9 mouse cellular contexts compared by ENCODE assay signal in genomic region chr4:140070331-140070652, GRCm38 (mm10).
DNase-seq lines count a peak whose midpoint lies in the region; ATAC-seq and TF ChIP-seq lines count a peak whose summit lies in the region.
"Had no signal": no experiment of that assay in that cellular context is flagged by ENCODE, and none has a peak within 500 bp of the region (broad histone marks: within the 10 kb centered on the region; RNA-seq: fewer than 3 reads in every experiment).

No protein-coding gene starts in this region.

- WGBS in hindbrain, embryonic 16.5 days: 33% methylated on average over 10 of the region's 10 CpGs
- WGBS in embryonic facial prominence, embryonic 10.5 days: 35% methylated on average over 10 of the region's 10 CpGs

- H3K27ac ChIP-seq in testis, adult 2 months (ENCODE audit: control insufficient read depth, insufficient read depth, low read depth, low read length): peak overlapping the region; percentile 29
- H3K27ac ChIP-seq in hindbrain, embryonic 16.5 days (ENCODE audit: low read depth, low read length): 0 out of 2 replicates have a peak overlapping the region, but pooled peaks have one; percentile 33
- H3K27ac ChIP-seq in gastrocnemius, adult 2 months: no peak overlapping the region
- H3K27ac ChIP-seq in embryonic facial prominence, embryonic 10.5 days (replicated peaks): no peak overlapping the region
- H3K27ac ChIP-seq: liver, embryonic 13.5 days had no signal

- no peaks in the 10 kb centered on the region for H3K27me3 ChIP-seq in testis, adult 2 months (ENCODE audit: control insufficient read depth, insufficient read depth, low read length)
- no peaks in the 10 kb centered on the region for H3K27me3 ChIP-seq in hindbrain, embryonic 16.5 days (replicated peaks; ENCODE audit: control insufficient read depth, insufficient read depth, low read length)
- H3K27me3 ChIP-seq in embryonic facial prominence, embryonic 10.5 days (replicated peaks; ENCODE audit: low read depth, poor library complexity, severe bottlenecking): peaks cover 43% of the 10 kb centered on the region

- TF ChIP-seq POLR2A in testis, adult 2 months (IDR thresholded peaks at IDR 0.05; ENCODE audit: control insufficient read depth, low read depth, low read length): no peak

- peak; percentile 66; the same call in 1 of the 2 replicates for ATAC-seq in hindbrain, embryonic 16.5 days

- H3K9ac ChIP-seq in hindbrain, embryonic 16.5 days (ENCODE audit: low read depth, low read length): no peak overlapping the region; the same call in 1 of the 2 replicates
- H3K9ac ChIP-seq: liver, embryonic 13.5 days had no signal

- H3K9me3 ChIP-seq in hindbrain, embryonic 16.5 days (ENCODE audit: control insufficient read depth, low read length): no peaks in the 10 kb centered on the region
- H3K9me3 ChIP-seq in embryonic facial prominence, embryonic 10.5 days: peaks cover 7% of the 10 kb centered on the region

- H3K36me3 ChIP-seq in testis, adult 2 months (ENCODE audit: control insufficient read depth, insufficient read depth, low read length): no peaks in the 10 kb centered on the region
- H3K36me3 ChIP-seq in hindbrain, embryonic 16.5 days (ENCODE audit: control insufficient read depth, insufficient read depth, low read length): no peaks in the 10 kb centered on the region
- H3K36me3 ChIP-seq in embryonic facial prominence, embryonic 10.5 days (replicated peaks): no peaks in the 10 kb centered on the region
- H3K36me3 ChIP-seq: liver, embryonic 13.5 days had no signal

- H3K4me1 ChIP-seq in testis, adult 2 months (ENCODE audit: control insufficient read depth, insufficient read depth, low read length): peaks cover 14% of the 10 kb centered on the region
- peaks cover 20% of the 10 kb centered on the region for H3K4me1 ChIP-seq in hindbrain, embryonic 16.5 days (ENCODE audit: control insufficient read depth, insufficient read depth, low read depth, low read length)
- peaks cover 29% of the 10 kb centered on the region for H3K4me1 ChIP-seq in embryonic facial prominence, embryonic 10.5 days

- no peak overlapping the region for H3K4me2 ChIP-seq in hindbrain, embryonic 16.5 days (ENCODE audit: low read length)
- H3K4me2 ChIP-seq: liver, embryonic 13.5 days had no signal

- intact Hi-C loops in gastrocnemius, postnatal 14 days (cut with DNase I; ENCODE audit: low total_unique reads): no loop called here
- intact Hi-C loops in gastrocnemius, adult 2 months (cut with DNase I): no loop called here

- TF ChIP-seq CTCF in testis, adult 2 months (IDR thresholded peaks at IDR 0.05; ENCODE audit: control insufficient read depth, insufficient read depth, insufficient replicate concordance, low read depth, low read length): no peak
- no peak for TF ChIP-seq CTCF in gastrocnemius, adult 2 months (IDR thresholded peaks at IDR 0.05)

- no peak overlapping the region for H3K4me3 ChIP-seq in testis, adult 2 months (ENCODE audit: control insufficient read depth, low read depth, low read length)
- no peak overlapping the region for H3K4me3 ChIP-seq in hindbrain, embryonic 16.5 days (ENCODE audit: low read length)
- no peak overlapping the region for H3K4me3 ChIP-seq in gastrocnemius, adult 2 months
- H3K4me3 ChIP-seq in embryonic facial prominence, embryonic 10.5 days: no peak overlapping the region
- H3K4me3 ChIP-seq: liver, embryonic 13.5 days had no signal

- no peak for DNase-seq in testis, postnatal 10 days (ENCODE audit: low spot score)
- peak; percentile 32 for DNase-seq in lung, postnatal 14 days
- no peak for DNase-seq in gastrocnemius, postnatal 14 days
- DNase-seq in gastrocnemius, adult 2 months: no peak
- no peak for DNase-seq in embryonic facial prominence, embryonic 10.5 days (ENCODE audit: low spot score)
- DNase-seq: cerebellum, adult 11-12 months; liver, embryonic 13.5 days had no signal

Comparison
In these comparisons a context has a peak if more than half of its experiments do, and no peak if none do; other contexts are left out.
1. H3K27ac ChIP-seq: peak in testis, adult 2 months (single experiment) and hindbrain, embryonic 16.5 days (single experiment); none in gastrocnemius, adult 2 months (single experiment) and embryonic facial prominence, embryonic 10.5 days (single experiment).